Mouse (Mus musculus): ENCODE measurements around the gene Ago1. TPM values are rescaled to one million over a fixed set of nuclear protein-coding genes. Genes with fewer than 3 reads are reported as not detected.

The Ago1 gene
- polyA plus RNA-seq, 1 experiment from 2014 or later = 3.4 TPM

DNA sequence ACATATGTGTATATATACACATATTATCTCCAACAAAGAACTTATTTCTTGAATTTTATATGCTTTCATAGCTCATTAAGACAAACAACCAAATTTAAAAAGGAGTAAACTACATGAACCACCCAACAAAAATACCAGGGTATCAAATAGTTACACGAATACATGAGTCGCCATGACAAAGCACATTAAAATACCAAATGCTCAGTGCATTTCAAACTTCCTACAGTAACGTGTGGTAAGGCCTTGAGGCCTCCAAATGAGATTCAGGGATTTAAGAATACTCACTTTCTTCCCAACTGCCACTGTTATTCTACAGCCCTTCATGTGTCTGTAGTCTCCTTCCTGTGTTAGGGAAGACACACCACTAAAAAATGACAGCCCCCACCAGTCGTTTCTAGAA is 36.6 kb downstream of the Ago1 start:
- WGBS = 83% methylated on average over 4 of the region's 4 CpGs
- Histone ChIP-seq H3K27me3 (ENCODE audit: insufficient read depth, poor library complexity, severe bottlenecking) (no peaks in the 10 kb centered on the region), H3K36me3 (no peaks in the 10 kb centered on the region)

DNA sequence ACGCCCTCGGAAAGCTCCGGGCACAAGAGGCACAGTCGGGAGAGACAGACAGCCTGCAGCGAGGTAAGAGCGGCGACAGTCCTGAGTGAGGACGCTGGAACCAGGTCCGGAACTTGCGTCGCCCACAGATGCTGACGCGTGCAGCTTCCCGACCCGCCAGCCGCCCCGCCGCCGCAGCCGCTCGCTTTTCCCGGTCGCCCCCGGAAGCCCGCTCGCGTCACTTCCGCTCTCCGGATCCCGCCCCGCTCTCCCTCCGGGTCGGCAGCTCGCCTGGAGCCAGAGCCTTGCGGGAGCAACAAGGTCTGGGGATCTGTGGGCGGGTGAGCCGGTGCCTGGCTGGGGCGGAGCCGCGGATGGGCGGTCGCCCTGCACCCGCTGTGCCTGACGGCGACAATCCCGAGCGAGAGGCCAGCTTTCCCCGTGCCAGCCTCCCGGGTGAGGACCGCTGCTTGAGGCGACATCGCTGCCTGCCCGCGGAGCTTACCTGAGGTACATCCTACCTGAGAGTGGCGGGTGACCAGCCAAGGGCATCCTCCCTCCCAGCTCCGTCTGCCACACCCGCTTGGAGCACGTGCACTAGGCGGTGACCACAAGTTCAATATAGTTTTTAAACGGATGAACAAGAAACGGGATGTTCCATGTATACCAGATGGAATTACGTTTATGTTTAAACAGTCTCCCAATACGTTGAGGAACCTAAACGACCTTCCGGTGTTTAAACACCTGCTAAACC is 38.9 kb downstream of the Ago1 start, which contains the start of gene Ago3:
Ago3 (minus strand) TSS at position 210 of the 733 bp plus-strand sequence.
- peak within 1 kb of the TSS; percentile 90 for H3K27ac ChIP-seq
- WGBS = under 1% methylated on average over 65 of the region's 65 CpGs
- H3K4me1 ChIP-seq = peaks cover 4% of the 10 kb centered on the region; the same call in 1 of the 2 replicates
- no peaks in the 10 kb centered on the region for H3K9me3 ChIP-seq
- peak; percentile 96 for DNase-seq (ENCODE audit: low spot score)
- no peaks in the 10 kb centered on the region for H3K27me3 ChIP-seq (ENCODE audit: insufficient read depth, poor library complexity, severe bottlenecking)
- H3K36me3 ChIP-seq = 0 out of 2 replicates have a peak, but pooled peaks cover 5% of the 10 kb centered on the region
- H3K4me3 ChIP-seq = peak within 1 kb of the TSS; percentile 85

More for the DNA sequence above, 36.6 kb downstream of the Ago1 start:
- Histone ChIP-seq H3K4me1 (peaks cover 7% of the 10 kb centered on the region; the same call in 1 of the 2 replicates), H3K4me3 (no peak overlapping the region), H3K27ac (no peak overlapping the region), H3K9me3 (no peaks in the 10 kb centered on the region)
- no peak for DNase-seq (ENCODE audit: low spot score)

DNA sequence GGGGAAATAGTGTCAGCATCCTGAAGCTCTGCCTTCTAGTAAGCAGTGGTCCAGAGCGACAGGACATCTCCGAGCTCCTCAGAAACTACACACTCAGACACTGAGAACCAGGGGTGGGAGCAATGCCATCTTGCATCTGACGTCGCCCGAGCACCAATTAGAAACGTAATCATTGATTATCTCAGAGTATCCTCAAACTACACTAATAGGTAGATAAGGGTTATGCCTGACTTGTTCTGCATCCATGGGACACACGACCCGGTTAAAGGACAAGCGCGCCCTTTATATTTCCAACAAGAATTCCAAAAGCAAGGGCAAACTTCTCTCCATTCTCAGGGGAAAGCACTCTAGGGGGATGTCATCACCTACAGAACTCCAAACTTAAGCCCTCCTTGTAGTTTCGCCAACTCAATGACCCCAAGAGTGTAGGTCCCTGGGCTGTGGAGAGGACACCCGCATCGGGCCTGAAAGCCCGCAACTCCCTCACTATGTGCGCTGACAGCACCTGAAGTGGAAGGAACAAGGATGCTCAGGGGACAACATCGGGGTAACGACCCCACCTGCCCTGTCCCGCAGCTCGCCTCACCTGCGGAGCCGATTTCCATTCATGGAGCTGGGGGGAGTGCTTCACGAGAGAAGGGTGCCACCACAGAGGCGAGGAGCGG is 39.6 kb downstream of the Ago1 start:
- Histone ChIP-seq H3K4me1 (peaks cover 4% of the 10 kb centered on the region; the same call in 1 of the 2 replicates), H3K27ac (peak overlapping the region; percentile 90), H3K27me3 (ENCODE audit: insufficient read depth, poor library complexity, severe bottlenecking) (no peaks in the 10 kb centered on the region), H3K9me3 (no peaks in the 10 kb centered on the region), H3K4me3 (peak overlapping the region; percentile 85), H3K36me3 (0 out of 2 replicates have a peak, but pooled peaks cover 5% of the 10 kb centered on the region)
- WGBS = 1% methylated on average over 24 of the region's 24 CpGs
- DNase-seq (ENCODE audit: low spot score) = peak; percentile 78

DNA sequence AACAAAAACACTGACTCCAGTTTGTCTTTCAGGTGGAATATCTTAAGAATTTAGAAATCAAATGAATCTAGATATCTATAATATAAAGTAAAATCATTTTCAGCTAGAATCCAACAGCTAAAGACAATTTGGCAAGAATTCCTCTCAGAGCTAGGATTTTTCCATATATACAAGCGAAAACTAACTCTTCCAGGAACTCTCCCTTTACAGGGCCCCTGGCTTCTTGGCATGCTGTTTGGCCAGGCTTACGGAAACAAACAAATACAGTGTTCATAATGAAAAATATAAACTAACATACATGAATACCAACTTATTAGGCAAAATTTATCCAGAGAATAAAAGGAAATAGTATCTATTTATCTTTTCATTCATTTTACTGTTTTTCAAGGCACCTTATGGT is 44.5 kb downstream of the Ago1 start:
- 87% methylated on average over 2 of the region's 2 CpGs for WGBS
- Histone ChIP-seq H3K27me3 (ENCODE audit: insufficient read depth, poor library complexity, severe bottlenecking) (no peaks in the 10 kb centered on the region), H3K36me3 (0 out of 2 replicates have a peak, but pooled peaks cover 5% of the 10 kb centered on the region), H3K4me3 (no peak overlapping the region), H3K9me3 (no peaks in the 10 kb centered on the region), H3K4me1 (peaks cover 3% of the 10 kb centered on the region; the same call in 1 of the 2 replicates), H3K27ac (no peak overlapping the region)
- no peak for DNase-seq (ENCODE audit: low spot score)

DNA sequence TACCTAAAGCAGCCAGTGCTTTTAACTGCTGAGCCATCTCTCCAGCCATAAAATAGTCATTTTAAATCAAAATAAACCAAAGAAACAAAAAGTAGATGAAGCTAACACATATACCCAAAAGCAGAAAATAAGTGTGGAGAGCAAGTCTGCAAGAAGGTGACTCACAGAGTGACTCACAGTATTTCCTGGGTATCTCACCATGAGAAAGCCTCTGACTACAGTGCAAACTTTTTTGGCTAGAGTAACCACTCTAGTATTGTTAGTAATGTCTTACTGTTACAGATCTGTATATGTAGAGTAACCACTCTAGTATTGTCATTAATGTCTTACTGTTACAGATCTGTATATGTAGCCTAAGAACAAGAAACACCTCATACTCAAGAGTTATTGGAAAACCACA is 52.7 kb downstream of the Ago1 start:
- Histone ChIP-seq H3K9me3 (no peaks in the 10 kb centered on the region), H3K4me3 (no peak overlapping the region)
- no peak for DNase-seq (ENCODE audit: low spot score)

DNA sequence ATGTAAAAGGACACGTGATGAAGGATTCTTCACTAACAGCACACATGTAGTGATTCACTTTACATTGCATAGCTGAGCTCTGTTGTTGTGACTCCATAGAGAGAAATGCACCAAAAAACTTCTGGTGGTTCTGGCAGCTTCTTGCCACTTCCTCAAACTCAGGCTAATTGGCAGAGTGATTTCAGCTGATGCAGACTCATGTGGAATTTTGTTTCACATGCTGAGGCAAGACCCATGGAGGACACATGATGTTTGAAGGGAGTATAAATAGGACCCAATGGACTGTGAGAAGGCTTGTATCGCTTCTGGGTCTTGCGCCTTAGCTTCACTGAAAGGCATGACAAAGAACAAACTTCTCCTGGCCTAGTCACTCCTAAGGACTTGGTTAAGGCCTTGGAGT is 55.9 kb downstream of the Ago1 start:
- whole genome bisulfite sequencing = 86% methylated on average over 3 of the region's 3 CpGs

More for the DNA sequence above, 52.7 kb downstream of the Ago1 start:
- H3K36me3 ChIP-seq = peaks cover 4% of the 10 kb centered on the region; the same call in 1 of the 2 replicates
- H3K27me3 ChIP-seq (ENCODE audit: insufficient read depth, poor library complexity, severe bottlenecking) = no peaks in the 10 kb centered on the region
- no peaks in the 10 kb centered on the region for H3K4me1 ChIP-seq
- no peak overlapping the region for H3K27ac ChIP-seq

More for the DNA sequence above, 55.9 kb downstream of the Ago1 start:
- Histone ChIP-seq H3K27ac (no peak overlapping the region), H3K27me3 (ENCODE audit: insufficient read depth, poor library complexity, severe bottlenecking) (no peaks in the 10 kb centered on the region), H3K36me3 (peaks cover 4% of the 10 kb centered on the region; the same call in 1 of the 2 replicates), H3K4me1 (no peaks in the 10 kb centered on the region), H3K4me3 (no peak overlapping the region), H3K9me3 (no peaks in the 10 kb centered on the region)
- no peak for DNase-seq (ENCODE audit: low spot score)

Other genes starting within 250 kb of the Ago1 start
- 49.1 and 74.8 TPM in 2 replicates for gene Map7d1, start 212.2 kb downstream of the Ago1 start, polyA plus RNA-seq (2016; fragmentation: Nextera tagmentation; extraction: Ambion mirVana)
- 74.9 and 86.4 TPM in 2 replicates for gene Trappc3, start 206.3 kb downstream of the Ago1 start, polyA plus RNA-seq (2016; fragmentation: Nextera tagmentation; extraction: Ambion mirVana)
- 3.3 and 3.7 TPM in 2 replicates for gene Col8a2, start 181.8 kb downstream of the Ago1 start, polyA plus RNA-seq (2016; fragmentation: Nextera tagmentation; extraction: Ambion mirVana)
- 53.1 and 68.9 TPM in 2 replicates for gene Adprhl2, start 146.9 kb downstream of the Ago1 start, polyA plus RNA-seq (2016; fragmentation: Nextera tagmentation; extraction: Ambion mirVana)
- gene Tekt2, start 142.9 kb downstream of the Ago1 start, polyA plus RNA-seq (2016; fragmentation: Nextera tagmentation; extraction: Ambion mirVana) = 0.47 and 0.62 TPM in 2 replicates
- 11.6 and 14.5 TPM in 2 replicates for gene Ago3, start 39.0 kb downstream of the Ago1 start, polyA plus RNA-seq (2016; fragmentation: Nextera tagmentation; extraction: Ambion mirVana)
- gene Ago4, start 64.9 kb upstream of the Ago1 start, polyA plus RNA-seq (2016; fragmentation: Nextera tagmentation; extraction: Ambion mirVana) = 0.64 and 0.65 TPM in 2 replicates
- 28.8 and 34.0 TPM in 2 replicates for gene Clspn, start 88.4 kb upstream of the Ago1 start, polyA plus RNA-seq (2016; fragmentation: Nextera tagmentation; extraction: Ambion mirVana)
- gene 5730409E04Rik, start 141.2 kb upstream of the Ago1 start, polyA plus RNA-seq (2016; fragmentation: Nextera tagmentation; extraction: Ambion mirVana) = 1.1 and 1.6 TPM in 2 replicates
- 483 and 538 TPM in 2 replicates for gene Psmb2, start 209.0 kb upstream of the Ago1 start, polyA plus RNA-seq (2016; fragmentation: Nextera tagmentation; extraction: Ambion mirVana)